Mouse (Mus musculus) erythroblast, embryonic 14.5 days (primary cell): ENCODE measurements around the gene Sgca.

Experiments used
- GATA1 ChIP-seq: IDR thresholded peaks from 2 replicates; pipeline ENCODE4 v1.6.1; 2012; ENCODE audit warnings: low read length, inconsistent platforms, mixed read lengths
- TAL1 ChIP-seq: IDR thresholded peaks from 3 replicates; pipeline ENCODE4 v1.6.1; 2012; ENCODE audit warnings: low read length, inconsistent platforms, mixed read lengths

DNA sequence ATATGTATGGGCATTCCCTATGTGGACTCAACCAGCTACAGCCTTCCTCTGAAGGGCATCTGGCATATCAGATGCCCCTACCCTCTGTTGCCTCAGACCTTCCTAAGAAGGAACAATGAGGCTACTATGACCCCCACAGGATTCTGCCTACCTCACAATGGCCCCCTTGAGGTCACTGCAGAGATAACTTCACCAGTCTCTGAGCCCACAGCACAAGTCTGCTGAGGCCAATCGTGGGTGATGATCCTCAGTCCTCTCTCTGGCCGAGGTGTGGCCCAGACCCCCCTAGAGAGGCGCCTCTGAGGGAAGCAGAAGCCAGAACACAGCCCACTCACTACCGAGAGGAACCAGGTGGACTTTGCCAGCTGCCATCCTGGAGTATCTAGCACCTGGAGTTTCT, 8.7 kb downstream of the Sgca start, which contains the start of gene Hils1:
- TF ChIP-seq GATA1: no peak
- TF ChIP-seq TAL1: no peak
